Mouse (Mus musculus): ENCODE data around the gene Iqce. TPM values are rescaled to one million over a fixed set of nuclear protein-coding genes. Genes with fewer than 3 reads are reported as not detected.

Iqce gene
- polyA plus RNA-seq, 1 experiment = 30.0 TPM

DNA sequence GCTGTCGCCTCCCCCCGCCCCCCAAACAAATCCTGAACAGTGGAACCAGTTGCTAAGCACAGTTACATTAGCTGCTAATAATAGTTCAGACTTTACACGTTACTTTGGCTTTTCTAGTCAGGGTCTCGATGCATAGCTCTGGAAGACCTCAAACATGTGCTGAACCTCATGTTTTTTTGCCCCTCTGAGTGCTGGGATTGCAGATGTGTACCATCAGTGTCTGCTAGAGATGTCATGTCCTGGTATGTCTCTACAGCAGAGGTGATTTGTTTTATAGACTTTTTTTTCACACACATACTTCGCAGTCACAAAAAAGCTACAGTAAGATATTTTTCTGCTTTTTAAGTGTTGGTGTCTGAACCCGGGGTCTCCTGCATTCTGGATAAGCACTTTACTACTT lies 30.1 kb downstream of the Iqce start:
- TF ChIP-seq CTCF (IDR thresholded peaks at IDR 0.05; ENCODE audit: borderline replicate concordance, control insufficient read depth, extremely low read depth, insufficient read depth, low read length, poor library complexity) (no peak), POLR2A (IDR thresholded peaks at IDR 0.05; ENCODE audit: control insufficient read depth, extremely low read depth, insufficient read depth, low read length, poor library complexity) (no peak)
- H3K4me1 ChIP-seq (replicated peaks; ENCODE audit: control insufficient read depth, insufficient read depth, low read length) = no peaks in the 10 kb centered on the region
- no peak overlapping the region for H3K27ac ChIP-seq (ENCODE audit: control insufficient read depth, insufficient read depth, low read length)
- no peaks in the 10 kb centered on the region for H3K27me3 ChIP-seq (ENCODE audit: control insufficient read depth, insufficient read depth, low read length)
- whole genome bisulfite sequencing = 96% methylated on average over 6 of the region's 6 CpGs
- no peak overlapping the region for H3K4me3 ChIP-seq (ENCODE audit: control insufficient read depth, insufficient read depth, low read length)
- H3K36me3 ChIP-seq (ENCODE audit: control insufficient read depth, insufficient read depth, low read length) = no peaks in the 10 kb centered on the region; the same call in 1 of the 2 replicates
- DNase-seq = no peak

DNA sequence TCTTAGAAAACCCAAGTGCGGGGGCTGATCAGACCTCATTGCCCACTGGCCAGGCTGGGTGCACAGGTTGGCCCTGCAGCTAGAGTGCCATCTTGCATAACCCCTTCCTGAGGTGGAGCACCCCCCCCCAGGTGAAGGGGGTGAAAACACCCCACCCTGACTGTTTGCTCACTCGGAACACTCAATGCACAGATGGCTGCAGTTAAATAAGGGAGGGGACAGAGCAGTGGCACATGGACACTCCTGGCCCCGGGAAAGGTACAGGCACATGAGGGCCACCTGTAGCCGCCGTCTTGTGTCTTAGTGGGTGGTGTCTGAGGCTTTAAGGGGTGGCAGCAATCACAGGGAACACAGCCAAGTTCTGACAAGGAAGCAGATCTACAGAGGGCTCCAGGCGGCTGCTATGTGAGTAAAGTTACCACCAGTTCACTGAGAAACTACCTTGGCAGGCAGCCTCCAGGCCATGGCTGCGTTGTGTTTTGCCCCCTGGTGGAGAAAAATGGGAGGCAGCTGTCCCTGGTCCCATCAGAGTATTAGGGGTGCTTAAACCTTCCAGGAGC lies 38.5 kb downstream of the Iqce start:
- 25% methylated on average over 7 of the region's 7 CpGs for WGBS
- Histone ChIP-seq H3K36me3 (ENCODE audit: control insufficient read depth, insufficient read depth, low read length) (no peaks in the 10 kb centered on the region), H3K27ac (ENCODE audit: control insufficient read depth, insufficient read depth, low read length) (no peak overlapping the region), H3K4me1 (replicated peaks; ENCODE audit: control insufficient read depth, insufficient read depth, low read length) (peaks cover 43% of the 10 kb centered on the region), H3K4me3 (ENCODE audit: control insufficient read depth, insufficient read depth, low read length) (no peak overlapping the region), H3K27me3 (ENCODE audit: control insufficient read depth, insufficient read depth, low read length) (no peaks in the 10 kb centered on the region)
- peak; percentile 70 for DNase-seq
- TF ChIP-seq POLR2A (IDR thresholded peaks at IDR 0.05; ENCODE audit: control insufficient read depth, extremely low read depth, insufficient read depth, low read length, poor library complexity) (no peak), CTCF (IDR thresholded peaks at IDR 0.05; ENCODE audit: borderline replicate concordance, control insufficient read depth, extremely low read depth, insufficient read depth, low read length, poor library complexity) (peak; percentile 85)

DNA sequence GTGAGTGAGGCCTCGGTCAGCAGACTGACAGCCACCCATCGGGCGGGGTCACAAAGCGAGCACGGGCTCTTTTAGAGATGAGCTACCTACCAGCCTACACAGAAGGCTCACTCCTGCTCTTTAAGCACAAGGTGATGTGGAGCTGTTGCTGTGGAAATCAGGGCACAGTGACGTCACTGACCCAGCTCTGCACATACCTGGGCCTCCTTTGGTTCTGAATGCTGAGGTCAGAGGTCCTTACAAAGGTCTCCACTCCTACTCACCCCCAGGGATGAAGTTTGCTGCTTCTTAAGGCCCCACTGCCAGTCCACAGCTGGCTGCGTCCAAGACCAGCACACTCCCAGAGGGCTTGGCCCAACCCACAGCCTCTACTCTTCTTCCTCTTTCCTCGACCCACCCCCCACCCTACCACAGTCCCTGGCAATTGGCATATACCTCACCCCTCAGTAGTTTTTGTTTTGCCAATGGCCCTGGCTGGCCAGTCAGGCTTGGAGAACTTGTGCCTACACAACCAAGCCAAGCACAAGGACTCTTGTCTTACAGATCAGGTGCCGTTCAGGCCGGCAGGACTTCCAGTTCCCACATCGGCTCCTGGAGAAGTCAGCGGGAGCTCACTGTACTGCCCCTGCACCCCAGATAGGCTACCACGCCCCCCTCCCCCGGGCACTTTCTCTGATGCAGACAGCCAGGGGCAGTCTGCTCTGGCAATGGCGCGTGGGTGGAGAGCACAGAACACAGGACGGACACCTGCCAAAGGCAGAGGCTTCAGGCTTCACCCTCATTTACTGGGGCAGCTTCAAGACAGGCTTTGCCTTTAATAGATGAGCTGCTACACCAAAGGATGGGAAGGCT lies 39.2 kb downstream of the Iqce start:
- Histone ChIP-seq H3K27ac (ENCODE audit: control insufficient read depth, insufficient read depth, low read length) (no peak overlapping the region), H3K4me3 (ENCODE audit: control insufficient read depth, insufficient read depth, low read length) (no peak overlapping the region), H3K27me3 (ENCODE audit: control insufficient read depth, insufficient read depth, low read length) (no peaks in the 10 kb centered on the region), H3K36me3 (ENCODE audit: control insufficient read depth, insufficient read depth, low read length) (no peaks in the 10 kb centered on the region), H3K4me1 (replicated peaks; ENCODE audit: control insufficient read depth, insufficient read depth, low read length) (peaks cover 43% of the 10 kb centered on the region)
- 39% methylated on average over 17 of the region's 17 CpGs for WGBS
- no peak for DNase-seq
- no peak for TF ChIP-seq POLR2A (IDR thresholded peaks at IDR 0.05; ENCODE audit: control insufficient read depth, extremely low read depth, insufficient read depth, low read length, poor library complexity)
- no peak for TF ChIP-seq CTCF (IDR thresholded peaks at IDR 0.05; ENCODE audit: borderline replicate concordance, control insufficient read depth, extremely low read depth, insufficient read depth, low read length, poor library complexity)

DNA sequence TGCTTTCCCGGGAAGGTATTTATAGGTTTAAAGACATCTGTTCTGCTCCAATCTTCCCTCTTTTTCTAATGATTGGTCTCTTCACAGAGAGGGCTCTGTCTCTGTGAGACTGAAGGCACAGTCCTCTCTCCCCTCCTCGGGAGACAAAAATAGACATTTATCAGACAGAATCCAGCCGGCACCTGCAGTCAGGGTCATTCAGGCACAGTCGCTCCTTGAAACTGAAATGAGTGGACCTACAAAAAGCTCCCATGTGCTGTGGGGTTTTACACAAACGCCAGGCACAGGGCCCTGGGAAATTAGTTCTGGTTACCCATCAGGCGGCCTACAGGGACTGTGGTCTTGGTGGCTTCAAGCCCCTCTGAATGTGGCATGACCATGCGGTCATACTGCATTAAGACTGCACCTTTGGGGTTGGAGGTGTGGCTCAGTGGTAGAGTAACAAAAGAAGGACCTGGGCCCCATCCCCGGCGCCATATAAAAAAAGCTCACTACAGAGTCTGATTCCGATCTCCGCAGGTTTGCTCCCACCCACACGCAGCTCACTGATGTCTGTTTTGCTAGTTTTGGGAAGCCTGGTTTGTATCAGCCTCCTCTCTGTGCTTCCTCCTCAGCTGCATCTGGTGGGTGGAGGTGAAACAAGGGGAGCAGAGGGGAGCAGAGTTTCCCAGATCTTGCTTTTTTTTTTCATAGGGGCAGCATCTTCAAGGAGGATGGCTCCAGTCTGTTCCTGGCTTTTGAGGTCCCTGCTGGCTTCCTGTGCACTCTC lies 40.1 kb downstream of the Iqce start:
- Histone ChIP-seq H3K27me3 (ENCODE audit: control insufficient read depth, insufficient read depth, low read length) (no peaks in the 10 kb centered on the region), H3K4me3 (ENCODE audit: control insufficient read depth, insufficient read depth, low read length) (no peak overlapping the region), H3K4me1 (replicated peaks; ENCODE audit: control insufficient read depth, insufficient read depth, low read length) (peaks cover 43% of the 10 kb centered on the region), H3K27ac (ENCODE audit: control insufficient read depth, insufficient read depth, low read length) (no peak overlapping the region), H3K36me3 (ENCODE audit: control insufficient read depth, insufficient read depth, low read length) (no peaks in the 10 kb centered on the region)
- no peak for TF ChIP-seq CTCF (IDR thresholded peaks at IDR 0.05; ENCODE audit: borderline replicate concordance, control insufficient read depth, extremely low read depth, insufficient read depth, low read length, poor library complexity)
- TF ChIP-seq POLR2A (IDR thresholded peaks at IDR 0.05; ENCODE audit: control insufficient read depth, extremely low read depth, insufficient read depth, low read length, poor library complexity) = no peak
- DNase-seq = no peak
- WGBS = 62% methylated on average over 12 of the region's 12 CpGs

DNA sequence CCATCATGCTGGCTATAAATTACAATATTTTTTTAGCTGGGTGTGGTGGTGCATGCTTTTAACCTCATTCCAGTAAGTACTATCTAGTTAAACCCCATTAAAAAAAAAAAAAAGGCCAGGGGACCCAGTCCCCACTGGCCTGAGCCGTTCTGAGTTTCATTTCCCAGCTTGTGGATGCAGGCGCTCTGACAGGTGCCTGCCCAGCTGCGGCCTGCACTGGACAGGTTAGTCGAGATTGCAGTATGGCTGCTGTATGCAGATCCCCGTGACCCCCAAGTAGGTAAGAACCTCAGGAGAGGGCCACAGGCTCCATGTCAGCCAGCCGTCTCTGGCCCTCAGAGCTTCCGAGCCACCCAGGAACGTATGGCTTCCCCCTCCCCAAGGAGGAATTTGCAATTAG lies 40.8 kb downstream of the Iqce start:
- Histone ChIP-seq H3K27me3 (ENCODE audit: control insufficient read depth, insufficient read depth, low read length) (no peaks in the 10 kb centered on the region), H3K4me1 (replicated peaks; ENCODE audit: control insufficient read depth, insufficient read depth, low read length) (peaks cover 43% of the 10 kb centered on the region), H3K36me3 (ENCODE audit: control insufficient read depth, insufficient read depth, low read length) (no peaks in the 10 kb centered on the region), H3K27ac (ENCODE audit: control insufficient read depth, insufficient read depth, low read length) (no peak overlapping the region), H3K4me3 (ENCODE audit: control insufficient read depth, insufficient read depth, low read length) (no peak overlapping the region)
- DNase-seq = no peak
- WGBS = 87% methylated on average over 8 of the region's 8 CpGs
- TF ChIP-seq POLR2A (IDR thresholded peaks at IDR 0.05; ENCODE audit: control insufficient read depth, extremely low read depth, insufficient read depth, low read length, poor library complexity) (no peak), CTCF (IDR thresholded peaks at IDR 0.05; ENCODE audit: borderline replicate concordance, control insufficient read depth, extremely low read depth, insufficient read depth, low read length, poor library complexity) (no peak)

DNA sequence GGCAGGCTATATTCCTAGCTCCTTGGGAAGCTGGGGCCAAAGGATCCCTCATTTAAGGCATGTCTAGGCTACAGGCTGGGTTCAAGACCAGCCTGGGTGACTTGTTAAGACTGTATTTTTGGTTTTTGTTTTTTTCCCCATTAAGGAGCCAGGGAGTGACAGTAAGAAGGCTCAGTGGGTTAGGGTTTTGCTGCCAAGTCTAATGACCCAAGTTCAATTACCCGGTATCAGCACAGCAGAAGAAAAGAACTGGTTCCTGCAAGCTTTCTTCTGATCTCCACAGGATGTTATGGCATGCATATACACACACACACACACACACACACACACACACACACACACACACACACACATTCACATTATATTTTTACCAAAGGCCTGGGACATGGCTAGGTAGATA lies 41.8 kb downstream of the Iqce start:
- H3K36me3 ChIP-seq (ENCODE audit: control insufficient read depth, insufficient read depth, low read length) = no peaks in the 10 kb centered on the region
- no peaks in the 10 kb centered on the region for H3K27me3 ChIP-seq (ENCODE audit: control insufficient read depth, insufficient read depth, low read length)
- H3K4me1 ChIP-seq (replicated peaks; ENCODE audit: control insufficient read depth, insufficient read depth, low read length) = peaks cover 37% of the 10 kb centered on the region
- DNase-seq = no peak
- H3K4me3 ChIP-seq (ENCODE audit: control insufficient read depth, insufficient read depth, low read length) = no peak overlapping the region
- 75% methylated on average over 1 of the region's 1 CpGs for WGBS
- TF ChIP-seq POLR2A (IDR thresholded peaks at IDR 0.05; ENCODE audit: control insufficient read depth, extremely low read depth, insufficient read depth, low read length, poor library complexity) (no peak), CTCF (IDR thresholded peaks at IDR 0.05; ENCODE audit: borderline replicate concordance, control insufficient read depth, extremely low read depth, insufficient read depth, low read length, poor library complexity) (no peak)
- H3K27ac ChIP-seq (ENCODE audit: control insufficient read depth, insufficient read depth, low read length) = no peak overlapping the region
